ENCODE assay signal across 33 mouse cellular contexts in the genomic region with DNA sequence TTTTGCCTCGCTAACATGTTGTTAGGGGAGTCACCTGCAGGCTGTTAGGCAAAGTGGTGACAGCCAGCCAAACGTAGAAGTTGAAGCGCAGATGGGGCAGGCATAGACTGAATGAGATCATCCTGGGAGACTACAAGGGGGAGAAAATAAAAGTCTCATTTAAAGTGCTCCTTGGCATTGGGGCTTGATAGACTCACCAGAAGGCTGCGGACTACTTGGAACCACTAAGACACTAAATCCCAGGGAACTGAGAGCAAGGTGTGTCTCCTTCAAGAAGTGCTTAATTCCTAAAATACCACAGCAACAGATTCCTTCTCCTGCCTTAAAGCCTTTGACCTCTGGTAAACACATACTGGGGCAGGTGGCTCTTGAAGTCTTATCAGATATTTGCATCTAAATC. TPM values are rescaled to one million over a fixed set of nuclear protein-coding genes. Genes with fewer than 3 reads are reported as not detected.
A peak's percentile ranks its signal among the peaks of the same experiment; 100 is the strongest.
DNase-seq lines count a peak whose midpoint lies in the region; ATAC-seq and TF ChIP-seq lines count a peak whose summit lies in the region.
"Had no signal": no experiment of that assay in that cellular context is flagged by ENCODE, and none has a peak within 500 bp of the region (broad histone marks: within the 10 kb centered on the region; RNA-seq: fewer than 3 reads in every experiment).

No protein-coding gene starts in this region.

- peak; percentile 45 for ATAC-seq in lung, embryonic 14.5 days (ENCODE audit: insufficient read depth)
- peak; percentile 46 for ATAC-seq in intestine, embryonic 15.5 days
- ATAC-seq: activated CD4-positive, CD25-positive, alpha-beta regulatory T cell, adult 4 months; forebrain, embryonic 13.5 days; hindbrain, postnatal 0 days had no signal

- 49% methylated on average over 4 of the region's 4 CpGs for WGBS in lung, embryonic 14.5 days
- WGBS in intestine, embryonic 15.5 days: 56% methylated on average over 4 of the region's 4 CpGs

- H3K9ac ChIP-seq in lung, embryonic 14.5 days: no peak overlapping the region
- no peak overlapping the region for H3K9ac ChIP-seq in ES-Bruce4 (ENCODE audit: low read depth, poor library complexity, severe bottlenecking)
- H3K9ac ChIP-seq in intestine, embryonic 15.5 days: no peak overlapping the region
- H3K9ac ChIP-seq: forebrain, embryonic 13.5 days; hindbrain, embryonic 12.5 days; limb, embryonic 13.5 days; liver, embryonic 13.5 days; midbrain, embryonic 12.5 days; neural tube, embryonic 12.5 days had no signal

- TF ChIP-seq CTCF in lung, embryonic 14.5 days (IDR thresholded peaks at IDR 0.05; ENCODE audit: low read depth): no peak
- no peak for TF ChIP-seq CTCF in ES-Bruce4 (IDR thresholded peaks at IDR 0.05; ENCODE audit: low read depth, low read length)

- H3K27ac ChIP-seq in lung, embryonic 14.5 days (ENCODE audit: low read depth): no peak overlapping the region
- peak overlapping the region; percentile 97 for H3K27ac ChIP-seq in ES-Bruce4 (ENCODE audit: insufficient read depth, low read length)
- H3K27ac ChIP-seq in intestine, embryonic 15.5 days: 0 out of 2 replicates have a peak overlapping the region, but pooled peaks have one; percentile 36
- H3K27ac ChIP-seq: forebrain, embryonic 13.5 days; hindbrain, embryonic 12.5 days; hindbrain, postnatal 0 days; layer of hippocampus, adult 2 months; left cerebral cortex, adult 2 months; limb, embryonic 13.5 days; liver, embryonic 13.5 days; midbrain, embryonic 12.5 days; neural tube, embryonic 12.5 days had no signal

- no peak for TF ChIP-seq POLR2A in ES-Bruce4 (IDR thresholded peaks at IDR 0.05; ENCODE audit: insufficient read depth, low read length)

- no peak for TF ChIP-seq EP300 in ES-Bruce4 (IDR thresholded peaks at IDR 0.05; ENCODE audit: insufficient read depth, low read depth, low read length)

- H3K9me3 ChIP-seq in lung, embryonic 14.5 days (ENCODE audit: low read depth, low read length): no peaks in the 10 kb centered on the region
- H3K9me3 ChIP-seq in ES-Bruce4 (replicated peaks; ENCODE audit: control insufficient read depth, insufficient read depth, low read length, poor library complexity, severe bottlenecking): no peaks in the 10 kb centered on the region
- H3K9me3 ChIP-seq in intestine, embryonic 15.5 days: no peaks in the 10 kb centered on the region
- H3K9me3 ChIP-seq: forebrain, embryonic 13.5 days; hindbrain, embryonic 12.5 days; limb, embryonic 13.5 days; liver, embryonic 13.5 days; megakaryocyte, embryonic 14.5 days; midbrain, embryonic 12.5 days; neural tube, embryonic 12.5 days had no signal

- peak; percentile 42 for DNase-seq in lung, embryonic 14.5 days
- no peak for DNase-seq in lung, postnatal 10 days
- DNase-seq in ES-CJ7 (ENCODE audit: low read depth, low spot score): peak; percentile 70
- no peak for DNase-seq in thymus, postnatal 25 days
- DNase-seq in ovary, adult 18-20 months (ENCODE audit: low spot score): no peak
- DNase-seq in cerebellum, adult 11 months: no peak
- DNase-seq: adrenal gland, adult 8-10 months; B cell, adult 2 months; cerebellum, adult 8-10 months; cerebellum, postnatal 36 days; embryo, embryonic 11 days; gastrocnemius, postnatal 25 days; heart, adult 11 months; heart, postnatal 36 days; liver, embryonic 13.5 days had no signal

- H3K36me3 ChIP-seq in lung, embryonic 14.5 days (ENCODE audit: insufficient read depth): no peaks in the 10 kb centered on the region
- H3K36me3 ChIP-seq in ES-Bruce4 (ENCODE audit: control insufficient read depth, insufficient read depth, low read length, poor library complexity, severe bottlenecking): no peaks in the 10 kb centered on the region
- H3K36me3 ChIP-seq in intestine, embryonic 15.5 days: no peaks in the 10 kb centered on the region
- H3K36me3 ChIP-seq: hindbrain, embryonic 12.5 days; limb, embryonic 13.5 days; liver, embryonic 13.5 days; midbrain, embryonic 12.5 days; neural tube, embryonic 12.5 days had no signal

- H3K4me3 ChIP-seq in lung, embryonic 14.5 days (ENCODE audit: low read depth, low read length): no peak overlapping the region
- no peak overlapping the region for H3K4me3 ChIP-seq in ES-Bruce4 (ENCODE audit: low read depth, low read length)
- no peak overlapping the region for H3K4me3 ChIP-seq in intestine, embryonic 15.5 days (replicated peaks)
- H3K4me3 ChIP-seq: forebrain, embryonic 13.5 days; hindbrain, embryonic 12.5 days; layer of hippocampus, adult 2 months; left cerebral cortex, adult 2 months; limb, embryonic 13.5 days; liver, embryonic 13.5 days; megakaryocyte, embryonic 14.5 days; midbrain, embryonic 12.5 days; myocyte; neural tube, embryonic 12.5 days had no signal

- peaks cover 4% of the 10 kb centered on the region; the same call in 1 of the 2 replicates for H3K4me1 ChIP-seq in lung, embryonic 14.5 days (ENCODE audit: insufficient read depth)
- peaks cover 6% of the 10 kb centered on the region for H3K4me1 ChIP-seq in ES-Bruce4 (ENCODE audit: control insufficient read depth, insufficient read depth, low read length)
- H3K4me1 ChIP-seq in intestine, embryonic 15.5 days (replicated peaks): 0 out of 2 replicates have a peak, but pooled peaks cover 6% of the 10 kb centered on the region
- H3K4me1 ChIP-seq: forebrain, embryonic 13.5 days; hindbrain, embryonic 12.5 days; limb, embryonic 13.5 days; megakaryocyte, embryonic 14.5 days; midbrain, embryonic 12.5 days; neural tube, embryonic 12.5 days had no signal

- H3K27me3 ChIP-seq in lung, embryonic 14.5 days (ENCODE audit: insufficient read depth, low read length): no peaks in the 10 kb centered on the region
- H3K27me3 ChIP-seq in ES-Bruce4 (ENCODE audit: control insufficient read depth, insufficient read depth, low read length, poor library complexity, severe bottlenecking): no peaks in the 10 kb centered on the region
- no peaks in the 10 kb centered on the region for H3K27me3 ChIP-seq in intestine, embryonic 15.5 days (replicated peaks)
- H3K27me3 ChIP-seq: forebrain, embryonic 13.5 days; hindbrain, embryonic 12.5 days; limb, embryonic 13.5 days; liver, embryonic 13.5 days; megakaryocyte, embryonic 14.5 days; midbrain, embryonic 12.5 days; neural tube, embryonic 12.5 days had no signal

- H3K4me2 ChIP-seq in lung, embryonic 14.5 days: no peak overlapping the region
- H3K4me2 ChIP-seq in intestine, embryonic 15.5 days (replicated peaks): no peak overlapping the region
- H3K4me2 ChIP-seq: forebrain, embryonic 13.5 days; heart, embryonic 11.5 days; hindbrain, embryonic 12.5 days; limb, embryonic 13.5 days; liver, embryonic 13.5 days; midbrain, embryonic 12.5 days; neural tube, embryonic 12.5 days had no signal

RNA-seq across cellular contexts. Expression of gene Lurap1l, which starts 35.4 kb away (rescaled TPM):
- 25.9 and 26.4 TPM in 2 replicates for polyA plus RNA-seq in lung, embryonic 14.5 days (2014; fragmentation: Nextera tagmentation; extraction: Ambion mirVana)
- 3.1 and 3.6 TPM in 2 replicates for polyA plus RNA-seq in ES-Bruce4 (2011; ENCODE audit: insufficient read depth, insufficient read length, low read depth, missing spikeins)
- polyA plus RNA-seq in intestine, embryonic 15.5 days (2015; fragmentation: Nextera tagmentation; extraction: Ambion mirVana): 23.4 and 23.6 TPM in 2 replicates
- polyA plus RNA-seq: activated CD4-positive, CD25-positive, alpha-beta regulatory T cell, adult 4 months had no signal

RNA-seq across cellular contexts. Expression of gene Tyrp1, which starts 41.1 kb away (rescaled TPM):
- not detected in 2 replicates for polyA plus RNA-seq in lung, embryonic 14.5 days (2014; fragmentation: Nextera tagmentation; extraction: Ambion mirVana)
- not detected in 2 replicates for polyA plus RNA-seq in ES-Bruce4 (2011; ENCODE audit: insufficient read depth, insufficient read length, low read depth, missing spikeins)
- polyA plus RNA-seq in intestine, embryonic 15.5 days (2015; fragmentation: Nextera tagmentation; extraction: Ambion mirVana): not detected in 2 replicates
- polyA plus RNA-seq: activated CD4-positive, CD25-positive, alpha-beta regulatory T cell, adult 4 months; heart, embryonic 11.5 days; kidney, adult 2 months; kidney, embryonic 16.5 days; liver, embryonic 13.5 days; myocyte; neural tube, embryonic 12.5 days; stomach, embryonic 14.5 days; testis, adult 2 months had no signal

Comparison
In these comparisons a context has a peak if more than half of its experiments do, and no peak if none do; other contexts are left out.
1. DNase-seq: peak in lung, embryonic 14.5 days (single experiment) and ES-CJ7 (single experiment); none in lung, postnatal 10 days (single experiment), thymus, postnatal 25 days (single experiment), ovary, adult 18-20 months (single experiment) and cerebellum, adult 11 months (single experiment).